Comparison of ENCODE assay signal across 8 mouse cellular contexts in the genomic region with DNA sequence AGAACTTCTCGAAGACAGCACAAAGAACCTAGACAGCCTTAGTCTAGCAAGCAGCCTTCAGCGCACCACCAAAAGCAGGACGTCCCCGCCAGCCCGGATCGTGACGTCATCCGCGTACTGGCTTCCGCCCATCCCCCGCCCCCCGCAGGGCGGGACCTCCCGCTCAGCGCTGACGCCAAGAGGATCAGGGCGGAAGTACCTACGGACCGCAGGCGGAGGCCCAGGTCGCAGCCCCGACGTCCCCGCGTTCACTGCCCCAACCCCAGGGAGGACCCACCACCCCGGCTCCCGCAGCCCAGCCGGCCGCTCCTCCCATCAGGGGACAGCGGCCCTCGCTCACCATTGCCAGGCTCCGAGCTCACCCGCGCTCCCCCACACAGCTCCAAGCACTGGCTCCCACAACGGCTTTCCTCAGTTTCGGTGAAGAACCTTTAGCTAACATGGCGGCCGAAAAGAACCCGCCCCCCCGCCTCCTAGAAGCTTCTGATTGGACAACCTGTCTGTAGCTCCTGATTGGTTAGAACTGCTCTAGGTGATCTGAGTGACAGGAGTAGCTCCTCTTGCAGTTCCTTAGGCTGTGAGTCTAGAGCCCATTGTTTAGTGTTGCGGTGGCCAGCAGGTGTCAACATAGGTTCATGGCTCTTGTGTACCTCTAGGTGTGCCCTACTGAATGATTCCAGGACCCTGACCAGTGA. TPM values are rescaled to one million over a fixed set of nuclear protein-coding genes. Genes with fewer than 3 reads are reported as not detected.
DNase-seq lines count a peak whose midpoint lies in the region; ATAC-seq lines count a peak whose summit lies in the region.

Gene Zfp868, minus strand, starts transcription at position 454 of the 695 bp plus-strand sequence.

- intact Hi-C loops in gastrocnemius, postnatal 14 days (cut with DNase I; ENCODE audit: low total_unique reads), result loop anchor here (10.0 kb wide), 1 partner anchor 90 kb away; the partner anchor contains the start of gene Zfp869
- intact Hi-C loops in left cerebral cortex, postnatal 10 days (cut with DNase I), result loop anchor here (1.0 kb wide), 1 partner anchor 91 kb away; no protein-coding TSS in a partner anchor

- peak; percentile 99 to 100 for DNase-seq in adrenal gland, adult (ENCODE audit: inconsistent age in 2 of 2, low spot score in 1 of 2)
- peak; percentile 98 for DNase-seq in embryo, embryonic 10.5 days (ENCODE audit: low spot score)
- peak; percentile 98 for DNase-seq in gastrocnemius, postnatal 14 days
- peak; percentile 96 to 99 for DNase-seq in left cerebral cortex, postnatal 10 days (ENCODE audit: extremely low spot score in 1 of 2, low spot score in 2 of 2)
- DNase-seq in right cerebral cortex, postnatal 25 days, result peak; percentile 99
- peak; percentile 97 to 99 for DNase-seq in urinary bladder, postnatal 4 days (ENCODE audit: low spot score in 2 of 2)

- peak; percentile 96 for ATAC-seq in inflammation-experienced regulatory T-cells, adult 6 months
- ATAC-seq in megakaryocyte-erythroid progenitor cell, adult 5-6 weeks (replicated peaks; ENCODE audit: low FRiP score, low TSS enrichment, poor library complexity, severe bottlenecking), result peak; percentile 99

RNA-seq across cellular contexts. Expression of gene Zfp868, which starts in this region (rescaled TPM):
- 1 to 10 TPM; 6.1 to 6.7 TPM for total RNA-seq in gastrocnemius, postnatal 14 days (2021)
- 10 to 100 TPM; 32.3 to 43.1 (median 39.1) TPM for polyA plus RNA-seq in inflammation-experienced regulatory T-cells, adult 6 months (2017; shearing (Covaris generic))
- 10 to 100 TPM; 17.3 to 18.6 TPM for total RNA-seq in left cerebral cortex, postnatal 10 days (2021)
- 34.9 and 36.2 TPM in 2 replicates for total RNA-seq in megakaryocyte-erythroid progenitor cell, adult 5-6 weeks (2014; fragmentation: Nextera tagmentation)
- total RNA-seq in megakaryocyte-erythroid progenitor cell, adult 5-6 weeks (2017), result 12.4 and 16.0 TPM in 2 replicates

Comparison
In these comparisons a context has a peak if more than half of its experiments do, and no peak if none do; other contexts are left out.
1. Peak in every context shown above with its lines: DNase-seq and ATAC-seq.